Mouse (Mus musculus): ENCODE data around the gene Dzip3. TPM values are rescaled to one million over a fixed set of nuclear protein-coding genes. Genes with fewer than 3 reads are reported as not detected.

Gene Dzip3
- polyA plus RNA-seq, 1 experiment from 2014 or later = 18.2 TPM

DNA sequence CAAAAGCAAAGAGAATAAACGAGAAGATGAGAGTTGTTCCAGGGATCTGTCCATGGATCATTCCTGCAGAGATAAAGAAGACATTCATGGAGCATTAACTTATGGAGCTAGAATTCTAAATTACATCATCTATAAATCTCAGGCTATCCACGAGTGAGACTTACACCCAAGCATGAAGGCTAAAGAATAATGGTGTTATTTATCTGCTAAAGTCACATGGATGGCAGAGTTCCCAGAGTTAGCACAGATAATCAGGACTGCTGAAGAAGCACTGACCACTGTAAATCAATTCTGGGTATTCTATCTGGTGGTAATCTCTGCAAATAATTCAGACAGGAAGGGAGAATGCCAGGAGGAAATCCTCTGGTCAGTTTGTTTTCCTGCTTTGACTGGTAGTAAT lies 103.2 kb downstream of the Dzip3 start:
- H3K9me3 ChIP-seq (replicated peaks; ENCODE audit: low read length) = no peaks in the 10 kb centered on the region
- H3K36me3 ChIP-seq (ENCODE audit: insufficient read depth, low read length) = no peaks in the 10 kb centered on the region
- no peak overlapping the region for H3K4me2 ChIP-seq (ENCODE audit: low read length)
- peak; percentile 48 for DNase-seq (ENCODE audit: low spot score)
- no peak overlapping the region for H3K4me3 ChIP-seq (replicated peaks; ENCODE audit: low read depth, low read length)
- no peak for TF ChIP-seq CTCF (IDR thresholded peaks at IDR 0.05; ENCODE audit: low read depth)
- H3K9ac ChIP-seq (ENCODE audit: low read depth, low read length) = no peak overlapping the region
- 12% methylated on average over 2 of the region's 2 CpGs for WGBS
- no peak overlapping the region for H3K27ac ChIP-seq
- ATAC-seq (replicated peaks; ENCODE audit: low FRiP score, low read depth) = no peak
- H3K27me3 ChIP-seq (ENCODE audit: insufficient read depth, low read length) = no peaks in the 10 kb centered on the region
- no peaks in the 10 kb centered on the region for H3K4me1 ChIP-seq (replicated peaks; ENCODE audit: insufficient read depth, low read length)

Other genes with a start within 250 kb of the Dzip3 start
- gene Trat1, start 222.1 kb downstream of the Dzip3 start, polyA plus RNA-seq (2015; fragmentation: Nextera tagmentation; extraction: Ambion mirVana) = not detected in 2 replicates
- not detected in 2 replicates for gene Retnlb, start 177.3 kb downstream of the Dzip3 start, polyA plus RNA-seq (2015; fragmentation: Nextera tagmentation; extraction: Ambion mirVana)
- not detected in 2 replicates for gene Retnla, start 151.6 kb downstream of the Dzip3 start, polyA plus RNA-seq (2015; fragmentation: Nextera tagmentation; extraction: Ambion mirVana)
- 9.4 and 11.8 TPM in 2 replicates for gene Retnlg, start 121.5 kb downstream of the Dzip3 start, polyA plus RNA-seq (2015; fragmentation: Nextera tagmentation; extraction: Ambion mirVana)
- 11.7 and 12.1 TPM in 2 replicates for gene Cip2a, start within 50 bp of the Dzip3 start, polyA plus RNA-seq (2015; fragmentation: Nextera tagmentation; extraction: Ambion mirVana)
- not detected in 2 replicates for gene Myh15, start 63.3 kb upstream of the Dzip3 start, polyA plus RNA-seq (2015; fragmentation: Nextera tagmentation; extraction: Ambion mirVana)